8 mouse cellular contexts compared by ENCODE assay signal in the genomic region with DNA sequence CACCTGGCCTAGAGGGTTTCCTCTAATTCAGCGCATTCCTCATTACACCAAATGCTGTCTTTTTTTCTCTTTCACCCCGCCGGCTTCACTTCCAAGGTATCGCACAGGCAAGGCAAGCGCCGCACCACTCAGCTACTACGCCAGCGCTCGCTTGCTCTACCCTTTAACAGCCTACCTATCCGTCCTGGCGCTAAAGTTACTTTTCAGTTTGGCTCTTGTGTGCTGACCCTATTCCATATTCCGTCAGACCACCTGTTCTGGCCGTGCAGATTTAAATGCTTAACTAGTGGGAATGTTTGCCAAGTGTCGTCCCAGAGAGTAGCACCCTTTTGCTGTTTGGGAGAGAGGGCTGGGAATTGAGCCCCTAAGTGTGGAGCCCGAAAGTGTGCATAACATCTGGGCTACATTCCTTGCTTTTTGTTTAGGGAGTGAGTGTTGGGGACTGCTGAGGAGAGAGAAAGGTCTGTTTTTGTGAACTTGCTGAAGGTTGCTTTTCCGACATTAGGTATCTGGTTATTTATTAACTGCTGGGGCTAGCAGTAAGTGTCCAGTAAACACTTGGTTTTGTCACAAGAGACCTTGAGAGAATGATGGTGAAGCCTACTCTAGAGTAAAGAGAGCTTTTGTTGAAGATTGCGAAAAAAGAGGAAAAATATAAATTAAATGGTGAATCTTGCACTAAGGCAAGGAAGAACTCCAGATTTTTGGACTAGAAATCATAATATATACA. TPM values are rescaled to one million over a fixed set of nuclear protein-coding genes. Genes with fewer than 3 reads are reported as not detected.
DNase-seq lines count a peak whose midpoint lies in the region; ATAC-seq and TF ChIP-seq lines count a peak whose summit lies in the region.

No protein-coding gene starts in this region.

- H3K9ac ChIP-seq in embryonic facial prominence, embryonic 14.5 days (ENCODE audit: low read depth, low read length) = peak overlapping the region; percentile 76
- H3K9ac ChIP-seq in hindbrain, postnatal 0 days (replicated peaks; ENCODE audit: low read length) = peak overlapping the region; percentile 69
- peak overlapping the region; percentile 77 for H3K9ac ChIP-seq in liver, embryonic 12.5 days
- peak overlapping the region; percentile 67 for H3K9ac ChIP-seq in neural tube, embryonic 12.5 days

- peak overlapping the region; percentile 72 for H3K4me3 ChIP-seq in embryonic facial prominence, embryonic 14.5 days (ENCODE audit: low read depth, low read length)
- peak overlapping the region; percentile 66 for H3K4me3 ChIP-seq in hindbrain, postnatal 0 days (ENCODE audit: low read length)
- peak overlapping the region; percentile 71 for H3K4me3 ChIP-seq in liver, embryonic 12.5 days
- H3K4me3 ChIP-seq in neural tube, embryonic 12.5 days = peak overlapping the region; percentile 53

- no peak overlapping the region for H3K27ac ChIP-seq in embryonic facial prominence, embryonic 14.5 days (replicated peaks; ENCODE audit: low read depth, low read length)
- H3K27ac ChIP-seq in hindbrain, postnatal 0 days = no peak overlapping the region
- H3K27ac ChIP-seq in liver, embryonic 12.5 days = peak overlapping the region; percentile 76
- H3K27ac ChIP-seq in neural tube, embryonic 12.5 days = no peak overlapping the region

- peak; percentile 83 for DNase-seq in heart, adult 11 months
- DNase-seq in heart, postnatal 36 days = no peak
- DNase-seq in embryonic facial prominence, embryonic 14.5 days (ENCODE audit: low spot score) = peak; percentile 28
- DNase-seq in hindbrain, postnatal 0 days (ENCODE audit: low spot score) = no peak
- DNase-seq in left cerebral cortex, postnatal 14 days (ENCODE audit: low spot score in 2 of 2) = no peak
- no peak for DNase-seq in right cerebral cortex, postnatal 10 days (ENCODE audit: low spot score in 2 of 2)

- H3K4me1 ChIP-seq in embryonic facial prominence, embryonic 14.5 days (ENCODE audit: control insufficient read depth, insufficient read depth, low read length) = peaks cover 12% of the 10 kb centered on the region
- peaks cover 12% of the 10 kb centered on the region for H3K4me1 ChIP-seq in hindbrain, postnatal 0 days (ENCODE audit: insufficient read depth, low read length)
- peaks cover 38% of the 10 kb centered on the region for H3K4me1 ChIP-seq in liver, embryonic 12.5 days
- H3K4me1 ChIP-seq in neural tube, embryonic 12.5 days = peaks cover 11% of the 10 kb centered on the region; the same call in 1 of the 2 replicates

- 6% methylated on average over 17 of the region's 17 CpGs for WGBS in embryonic facial prominence, embryonic 14.5 days
- 9% methylated on average over 17 of the region's 17 CpGs for WGBS in hindbrain, postnatal 0 days
- 6% methylated on average over 17 of the region's 17 CpGs for WGBS in liver, embryonic 12.5 days (ENCODE audit: insufficient replicate concordance)
- 5% methylated on average over 17 of the region's 17 CpGs for WGBS in neural tube, embryonic 12.5 days

- H3K27me3 ChIP-seq in embryonic facial prominence, embryonic 14.5 days (replicated peaks; ENCODE audit: control insufficient read depth, insufficient read depth, low read length) = no peaks in the 10 kb centered on the region
- no peaks in the 10 kb centered on the region for H3K27me3 ChIP-seq in hindbrain, postnatal 0 days (ENCODE audit: insufficient read depth, low read length)
- H3K27me3 ChIP-seq in liver, embryonic 12.5 days (replicated peaks) = no peaks in the 10 kb centered on the region
- 0 out of 2 replicates have a peak, but pooled peaks cover 4% of the 10 kb centered on the region for H3K27me3 ChIP-seq in neural tube, embryonic 12.5 days (replicated peaks)

- TF ChIP-seq CTCF in hindbrain, postnatal 0 days (IDR thresholded peaks at IDR 0.05; ENCODE audit: low read depth) = no peak

- intact Hi-C loops in heart, postnatal 36 days (cut with DNase I) = no loop called here
- intact Hi-C loops in left cerebral cortex, postnatal 14 days (cut with DNase I) = no loop called here

- ATAC-seq in embryonic facial prominence, embryonic 14.5 days (ENCODE audit: low read depth) = no peak
- no peak for ATAC-seq in hindbrain, postnatal 0 days
- no peak for ATAC-seq in liver, embryonic 12.5 days
- no peak for ATAC-seq in neural tube, embryonic 12.5 days (ENCODE audit: low FRiP score, low read depth)

- no peaks in the 10 kb centered on the region for H3K9me3 ChIP-seq in embryonic facial prominence, embryonic 14.5 days (ENCODE audit: control insufficient read depth, low read length)
- no peaks in the 10 kb centered on the region for H3K9me3 ChIP-seq in hindbrain, postnatal 0 days (ENCODE audit: low read length)
- no peaks in the 10 kb centered on the region for H3K9me3 ChIP-seq in liver, embryonic 12.5 days (replicated peaks)
- no peaks in the 10 kb centered on the region for H3K9me3 ChIP-seq in neural tube, embryonic 12.5 days

- no peaks in the 10 kb centered on the region for H3K36me3 ChIP-seq in embryonic facial prominence, embryonic 14.5 days (ENCODE audit: control insufficient read depth, insufficient read depth, low read length)
- no peaks in the 10 kb centered on the region for H3K36me3 ChIP-seq in hindbrain, postnatal 0 days (ENCODE audit: insufficient read depth, low read length)
- peaks cover 9% of the 10 kb centered on the region; the same call in 1 of the 2 replicates for H3K36me3 ChIP-seq in liver, embryonic 12.5 days
- no peaks in the 10 kb centered on the region for H3K36me3 ChIP-seq in neural tube, embryonic 12.5 days

- peak overlapping the region; percentile 94 for H3K4me2 ChIP-seq in embryonic facial prominence, embryonic 14.5 days (ENCODE audit: low read depth, low read length)
- H3K4me2 ChIP-seq in hindbrain, postnatal 0 days (ENCODE audit: low read depth, low read length) = peak overlapping the region; percentile 76
- peak overlapping the region; percentile 94 for H3K4me2 ChIP-seq in liver, embryonic 12.5 days
- H3K4me2 ChIP-seq in neural tube, embryonic 12.5 days (replicated peaks) = peak overlapping the region; percentile 93

RNA-seq across cellular contexts. Expression of a gene that starts 1.2 kb away (rescaled TPM):
- total RNA-seq in heart, postnatal 36 days (2021) = 10 to 100 TPM; 28.4 to 28.9 TPM
- polyA plus RNA-seq in embryonic facial prominence, embryonic 14.5 days (2014; fragmentation: Nextera tagmentation; extraction: Ambion mirVana) = 57.4 and 59.5 TPM in 2 replicates
- total RNA-seq in hindbrain, postnatal 0 days (2014; rRNA removed) = 30.9 and 31.3 TPM in 2 replicates
- polyA plus RNA-seq in hindbrain, postnatal 0 days (2015; fragmentation: Nextera tagmentation; extraction: Ambion mirVana) = 33.1 and 37.1 TPM in 2 replicates
- polyA plus RNA-seq in liver, embryonic 12.5 days (2016; fragmentation: Nextera tagmentation; extraction: Ambion mirVana) = 135 and 142 TPM in 2 replicates
- 39.9 and 40.2 TPM in 2 replicates for polyA plus RNA-seq in neural tube, embryonic 12.5 days (2016; fragmentation: Nextera tagmentation; extraction: Ambion mirVana)
- total RNA-seq in left cerebral cortex, postnatal 14 days (2021) = 10 to 100 TPM; 35.8 to 36.6 TPM

RNA-seq across cellular contexts. Expression of a gene that starts 9.7 kb away (rescaled TPM):
- not detected for total RNA-seq in heart, postnatal 36 days (2021)
- 0.08 and 0.30 TPM in 2 replicates for polyA plus RNA-seq in embryonic facial prominence, embryonic 14.5 days (2014; fragmentation: Nextera tagmentation; extraction: Ambion mirVana)
- total RNA-seq in hindbrain, postnatal 0 days (2014; rRNA removed) = not detected in 2 replicates
- polyA plus RNA-seq in hindbrain, postnatal 0 days (2015; fragmentation: Nextera tagmentation; extraction: Ambion mirVana) = not detected in 2 replicates
- polyA plus RNA-seq in liver, embryonic 12.5 days (2016; fragmentation: Nextera tagmentation; extraction: Ambion mirVana) = 0.25 TPM in 1 of 2 replicates, not detected in the other
- not detected in 2 replicates for polyA plus RNA-seq in neural tube, embryonic 12.5 days (2016; fragmentation: Nextera tagmentation; extraction: Ambion mirVana)
- not detected for total RNA-seq in left cerebral cortex, postnatal 14 days (2021)

Comparison
In these comparisons a context has a peak if more than half of its experiments do, and no peak if none do; other contexts are left out.
1. DNase-seq: peak in heart, adult 11 months (single experiment) and embryonic facial prominence, embryonic 14.5 days (single experiment); none in heart, postnatal 36 days (0 of 2), hindbrain, postnatal 0 days (single experiment), left cerebral cortex, postnatal 14 days (0 of 2) and right cerebral cortex, postnatal 10 days (0 of 2).
2. Peak in every context shown above with its lines, with median percentiles within 50 percentile points of each other: H3K4me2 ChIP-seq, H3K4me3 ChIP-seq and H3K9ac ChIP-seq.